Mouse (Mus musculus) neural tube, embryonic 10.5 days (tissue): ENCODE data around the gene Tagln3.

Experiments used
- DNase-seq: peaks from one replicate; pipeline ENCODE4 v3.0.0-alpha.2; 2017; ENCODE audit warnings: low spot score; ENCODE audit errors: extremely low spot score

Tagln3 gene

GRCm38 (mm10) chr16:45720022-45720630, 4.3 kb downstream of the Tagln3 start:
- no peak for DNase-seq

- no peak for DNase-seq
Observed at GRCm38 (mm10) chr16:45718296-45718695, 6.1 kb downstream of the Tagln3 start.

GRCm38 (mm10) chr16:45714489-45715150, 9.8 kb downstream of the Tagln3 start:
- DNase-seq = no peak

- DNase-seq = no peak
Observed at GRCm38 (mm10) chr16:45713878-45714277, 10.5 kb downstream of the Tagln3 start.

GRCm38 (mm10) chr16:45713261-45713660, 11.1 kb downstream of the Tagln3 start:
- no peak for DNase-seq

- DNase-seq = no peak
Observed at GRCm38 (mm10) chr16:45711263-45711662, 13.1 kb downstream of the Tagln3 start.

GRCm38 (mm10) chr16:45699301-45699700, 25.1 kb downstream of the Tagln3 start:
- DNase-seq = no peak

- no peak for DNase-seq
Observed at GRCm38 (mm10) chr16:45697996-45698395, 26.4 kb downstream of the Tagln3 start.

- no peak for DNase-seq
Observed at GRCm38 (mm10) chr16:45695445-45696160, 28.8 kb downstream of the Tagln3 start.

- DNase-seq = no peak
Observed at GRCm38 (mm10) chr16:45693558-45693957, 30.9 kb downstream of the Tagln3 start, which contains the start of gene Tmprss7. Gene Tmprss7, minus strand, starts transcription at chr16:45693658.

- DNase-seq = no peak
Observed at GRCm38 (mm10) chr16:45692851-45693250, 31.6 kb downstream of the Tagln3 start.

- no peak for DNase-seq
Observed at GRCm38 (mm10) chr16:45690178-45690577, 34.2 kb downstream of the Tagln3 start.

GRCm38 (mm10) chr16:45686833-45687232, 37.6 kb downstream of the Tagln3 start:
- DNase-seq = no peak

- no peak for DNase-seq
Observed at GRCm38 (mm10) chr16:45685295-45685694, 39.1 kb downstream of the Tagln3 start.

GRCm38 (mm10) chr16:45684815-45685214, 39.6 kb downstream of the Tagln3 start:
- DNase-seq = peak; percentile 68

GRCm38 (mm10) chr16:45676462-45676861, 47.9 kb downstream of the Tagln3 start:
- DNase-seq = no peak

GRCm38 (mm10) chr16:45670005-45670404, 54.4 kb downstream of the Tagln3 start:
- no peak for DNase-seq

GRCm38 (mm10) chr16:45668178-45668577, 56.2 kb downstream of the Tagln3 start:
- no peak for DNase-seq

- no peak for DNase-seq
Observed at GRCm38 (mm10) chr16:45666136-45666535, 58.3 kb downstream of the Tagln3 start.

- no peak for DNase-seq
Observed at GRCm38 (mm10) chr16:45662381-45662780, 62.0 kb downstream of the Tagln3 start.
